Mouse (Mus musculus) cerebellum, adult 18-20 months (tissue): ENCODE data around the gene Fbxo21.

Experiments used
- DNase-seq, 2 experiments: peaks; one replicate each; pipeline ENCODE4 v3.0.0; 2021

The Fbxo21 gene

GRCm38 (mm10) chr5:117981943-117982342 lies 5.4 kb downstream of the Fbxo21 start:
- DNase-seq: no peak

GRCm38 (mm10) chr5:117986327-117986726 lies 9.8 kb downstream of the Fbxo21 start:
- peak in 1 of 2 experiments; percentile 7 for DNase-seq

GRCm38 (mm10) chr5:117987891-117988290 lies 11.4 kb downstream of the Fbxo21 start:
- DNase-seq: peak in 1 of 2 experiments; percentile 13

GRCm38 (mm10) chr5:117988367-117988766 lies 11.8 kb downstream of the Fbxo21 start:
- peak in 1 of 2 experiments; percentile 7 for DNase-seq

GRCm38 (mm10) chr5:117989773-117990172 lies 13.2 kb downstream of the Fbxo21 start:
- DNase-seq: no peak

- DNase-seq: no peak
These were observed 14.4 kb downstream of the Fbxo21 start for GRCm38 (mm10) chr5:117990957-117991356.

GRCm38 (mm10) chr5:117993550-117993949 lies 17.0 kb downstream of the Fbxo21 start:
- no peak for DNase-seq

GRCm38 (mm10) chr5:117995372-117995901 lies 18.9 kb downstream of the Fbxo21 start:
- peak; percentile 64 to 70 for DNase-seq

GRCm38 (mm10) chr5:117995911-117996310 lies 19.4 kb downstream of the Fbxo21 start:
- DNase-seq: no peak

GRCm38 (mm10) chr5:117996581-117996980 lies 20.1 kb downstream of the Fbxo21 start:
- no peak for DNase-seq

- DNase-seq: no peak
These were observed 21.0 kb downstream of the Fbxo21 start for GRCm38 (mm10) chr5:117997434-117997970.

GRCm38 (mm10) chr5:117999061-117999460 lies 22.5 kb downstream of the Fbxo21 start:
- DNase-seq: no peak

GRCm38 (mm10) chr5:117999584-117999983 lies 23.1 kb downstream of the Fbxo21 start:
- peak; percentile 42 to 44 for DNase-seq

- peak; percentile 78 to 85 for DNase-seq
These were observed 25.5 kb downstream of the Fbxo21 start for GRCm38 (mm10) chr5:118002059-118002458.

GRCm38 (mm10) chr5:118004619-118005018 lies 28.1 kb downstream of the Fbxo21 start:
- peak; percentile 77 to 85 for DNase-seq

GRCm38 (mm10) chr5:118005728-118006127 lies 29.2 kb downstream of the Fbxo21 start:
- peak; percentile 72 to 81 for DNase-seq

GRCm38 (mm10) chr5:118008344-118008743 lies 31.8 kb downstream of the Fbxo21 start:
- DNase-seq: no peak

GRCm38 (mm10) chr5:118010872-118011271 lies 34.3 kb downstream of the Fbxo21 start:
- no peak for DNase-seq

GRCm38 (mm10) chr5:118011796-118012195 lies 35.3 kb downstream of the Fbxo21 start:
- no peak for DNase-seq

- peak; percentile 75 to 84 for DNase-seq
These were observed 38.5 kb downstream of the Fbxo21 start for GRCm38 (mm10) chr5:118015028-118015427.

GRCm38 (mm10) chr5:118015669-118016068 lies 39.1 kb downstream of the Fbxo21 start:
- DNase-seq: no peak

- no peak for DNase-seq
These were observed 41.0 kb downstream of the Fbxo21 start for GRCm38 (mm10) chr5:118017527-118017926.

- no peak for DNase-seq
These were observed 43.4 kb downstream of the Fbxo21 start for GRCm38 (mm10) chr5:118019905-118020304.

GRCm38 (mm10) chr5:118023053-118023452 lies 46.5 kb downstream of the Fbxo21 start:
- DNase-seq: no peak

GRCm38 (mm10) chr5:118025880-118026279 lies 49.4 kb downstream of the Fbxo21 start:
- no peak for DNase-seq
